Mouse (Mus musculus): ENCODE data around the gene Gm13199. TPM values are rescaled to one million over a fixed set of nuclear protein-coding genes. Genes with fewer than 3 reads are reported as not detected.

Gm13199 gene
- polyA plus RNA-seq (2012; ENCODE audit: insufficient read depth, insufficient read length, low replicate concordance, missing spikeins), result not detected in 2 replicates

DNA sequence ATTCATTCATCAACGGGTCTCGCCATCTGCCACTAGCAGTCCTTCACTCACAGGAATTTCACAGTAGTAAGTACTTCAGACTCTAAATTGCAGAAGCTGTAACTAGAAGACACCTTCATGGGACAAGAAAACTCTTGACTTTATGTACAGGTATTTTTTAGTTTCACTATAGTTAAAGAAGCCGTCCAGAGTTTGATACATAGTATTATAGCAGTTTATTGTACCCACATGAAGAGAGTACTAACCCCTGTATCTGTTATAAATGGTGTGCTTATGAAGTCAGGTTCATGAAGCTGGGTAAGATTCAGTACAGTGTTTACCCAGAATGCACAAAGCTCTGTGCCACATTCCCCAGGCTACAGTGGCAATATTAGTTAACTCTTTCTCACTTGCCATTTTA is at the start of gene Gm13199:
TSS of gene Gm13199 (minus strand) at position 101 of the 400 bp plus-strand sequence.
- no peak for TF ChIP-seq CTCF (IDR thresholded peaks at IDR 0.05; ENCODE audit: insufficient read depth, low read depth, low read length)
- TF ChIP-seq POLR2A (IDR thresholded peaks at IDR 0.05; ENCODE audit: insufficient read depth, low read depth, low read length), result no peak
- Histone ChIP-seq H3K4me3 (ENCODE audit: insufficient read depth, low read depth, low read length) (no peak within 1 kb of the TSS), H3K4me1 (ENCODE audit: control insufficient read depth, insufficient read depth, low read length) (no peaks in the 10 kb centered on the region), H3K27ac (ENCODE audit: insufficient read depth, low read depth, low read length) (no peak within 1 kb of the TSS)
- WGBS, result 95% methylated on average over 3 of the region's 3 CpGs

DNA sequence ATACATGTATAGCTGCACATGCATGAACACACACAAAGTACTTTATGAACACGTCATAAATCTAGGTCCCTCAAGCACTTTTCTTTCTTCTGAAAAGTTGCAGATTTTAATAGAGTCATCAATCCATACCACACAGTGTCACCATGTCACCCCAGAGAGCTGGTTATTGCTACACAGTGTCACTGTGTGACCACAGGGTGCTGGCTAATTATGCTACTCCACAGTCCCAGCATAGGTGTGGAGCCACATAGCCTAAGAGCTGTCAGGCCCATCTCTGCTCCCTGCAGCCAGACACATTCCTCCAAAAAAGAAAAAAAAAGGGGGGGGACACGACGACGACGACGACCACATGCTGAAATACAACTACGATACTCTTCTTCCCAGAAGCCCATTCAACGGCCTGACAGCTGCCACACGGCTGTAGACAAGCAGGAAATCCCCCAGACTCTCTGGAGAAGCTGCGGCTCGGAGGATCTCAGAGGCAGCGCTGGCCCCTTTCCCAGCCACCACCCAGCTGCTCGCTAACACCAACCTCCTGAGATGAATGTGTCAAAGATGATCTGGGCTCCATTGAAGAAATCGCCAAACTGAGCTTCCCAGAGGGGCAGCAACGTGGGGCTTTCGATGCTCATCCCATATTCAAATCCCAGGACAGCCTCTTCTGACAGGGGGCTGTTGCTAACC is 48.7 kb upstream of the Gm13199 start:
- TF ChIP-seq POLR2A (IDR thresholded peaks at IDR 0.05; ENCODE audit: insufficient read depth, low read depth, low read length), result no peak
- no peak for TF ChIP-seq CTCF (IDR thresholded peaks at IDR 0.05; ENCODE audit: insufficient read depth, low read depth, low read length)
- H3K27ac ChIP-seq (ENCODE audit: insufficient read depth, low read depth, low read length), result no peak overlapping the region
- no peaks in the 10 kb centered on the region for H3K4me1 ChIP-seq (ENCODE audit: control insufficient read depth, insufficient read depth, low read length)
- no peak overlapping the region for H3K4me3 ChIP-seq (ENCODE audit: insufficient read depth, low read depth, low read length)
- WGBS, result 65% methylated on average over 16 of the region's 16 CpGs

DNA sequence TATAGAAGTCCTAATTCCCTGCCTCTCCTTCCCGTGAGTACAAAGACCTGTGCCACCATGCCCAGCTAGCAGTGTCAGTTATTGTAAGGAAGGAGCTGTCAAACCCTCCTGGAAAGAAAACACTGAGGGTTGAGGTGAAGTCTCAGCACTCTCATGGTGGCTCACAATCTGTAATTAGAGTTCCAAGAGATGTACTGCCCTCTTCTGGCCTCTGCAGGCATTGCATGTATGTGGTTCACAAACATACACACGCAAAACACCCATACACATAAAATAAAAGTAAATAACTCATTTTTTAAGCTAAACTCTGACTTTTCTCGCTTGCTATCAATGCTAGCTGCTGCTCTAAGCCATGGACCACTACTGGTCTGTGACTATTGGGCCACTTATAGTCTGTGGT is 43.9 kb upstream of the Gm13199 start:
- Histone ChIP-seq H3K4me3 (ENCODE audit: insufficient read depth, low read depth, low read length) (no peak overlapping the region), H3K27ac (ENCODE audit: insufficient read depth, low read depth, low read length) (no peak overlapping the region), H3K4me1 (ENCODE audit: control insufficient read depth, insufficient read depth, low read length) (no peaks in the 10 kb centered on the region)
- TF ChIP-seq POLR2A (IDR thresholded peaks at IDR 0.05; ENCODE audit: insufficient read depth, low read depth, low read length) (no peak), CTCF (IDR thresholded peaks at IDR 0.05; ENCODE audit: insufficient read depth, low read depth, low read length) (no peak)
- WGBS, result 61% methylated on average over 3 of the region's 3 CpGs

DNA sequence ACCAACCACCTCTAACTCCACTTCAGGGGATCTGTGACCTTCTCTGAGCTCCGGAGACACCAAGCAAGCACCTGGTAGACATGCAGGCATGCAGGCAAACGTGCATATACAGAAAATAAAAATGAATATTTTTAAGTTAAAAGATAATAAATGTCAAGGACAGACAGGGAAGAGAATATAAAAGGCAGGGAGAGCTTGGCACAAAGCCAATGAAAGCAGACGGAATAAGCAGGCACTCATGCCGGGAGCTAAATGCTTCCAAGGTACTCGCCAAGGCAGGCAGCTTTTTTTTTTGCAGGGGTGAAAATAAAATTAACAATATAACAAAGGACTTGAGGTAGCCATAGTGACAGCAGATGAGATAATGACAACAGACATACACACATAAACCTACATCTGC is 43.4 kb upstream of the Gm13199 start:
- Histone ChIP-seq H3K4me3 (ENCODE audit: insufficient read depth, low read depth, low read length) (no peak overlapping the region), H3K4me1 (ENCODE audit: control insufficient read depth, insufficient read depth, low read length) (no peaks in the 10 kb centered on the region), H3K27ac (ENCODE audit: insufficient read depth, low read depth, low read length) (no peak overlapping the region)
- 51% methylated on average over 5 of the region's 5 CpGs for WGBS
- TF ChIP-seq POLR2A (IDR thresholded peaks at IDR 0.05; ENCODE audit: insufficient read depth, low read depth, low read length) (no peak), CTCF (IDR thresholded peaks at IDR 0.05; ENCODE audit: insufficient read depth, low read depth, low read length) (no peak)

DNA sequence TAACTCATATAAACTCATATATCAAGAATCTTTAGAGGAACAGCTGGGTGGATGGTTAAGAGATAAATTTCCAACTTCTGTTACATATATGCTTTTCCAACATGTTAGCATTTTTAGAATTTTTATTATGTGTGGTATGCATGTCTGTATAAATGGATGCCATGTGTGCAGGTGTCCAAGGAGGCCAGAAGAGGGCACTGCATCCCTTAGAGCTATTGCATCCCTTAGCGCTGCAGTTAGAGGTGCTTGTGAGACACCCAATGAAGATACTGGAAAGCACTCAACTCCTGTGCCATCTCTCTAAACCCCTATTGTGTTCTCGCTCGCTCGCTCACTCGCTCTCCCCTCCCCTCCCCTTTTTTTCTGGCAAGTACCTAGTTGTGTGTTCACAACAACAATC is 37.4 kb upstream of the Gm13199 start:
- H3K4me3 ChIP-seq (ENCODE audit: insufficient read depth, low read depth, low read length), result no peak overlapping the region
- no peaks in the 10 kb centered on the region for H3K4me1 ChIP-seq (ENCODE audit: control insufficient read depth, insufficient read depth, low read length)
- WGBS, result 54% methylated on average over 5 of the region's 5 CpGs
- no peak overlapping the region for H3K27ac ChIP-seq (ENCODE audit: insufficient read depth, low read depth, low read length)
- TF ChIP-seq POLR2A (IDR thresholded peaks at IDR 0.05; ENCODE audit: insufficient read depth, low read depth, low read length) (no peak), CTCF (IDR thresholded peaks at IDR 0.05; ENCODE audit: insufficient read depth, low read depth, low read length) (no peak)

DNA sequence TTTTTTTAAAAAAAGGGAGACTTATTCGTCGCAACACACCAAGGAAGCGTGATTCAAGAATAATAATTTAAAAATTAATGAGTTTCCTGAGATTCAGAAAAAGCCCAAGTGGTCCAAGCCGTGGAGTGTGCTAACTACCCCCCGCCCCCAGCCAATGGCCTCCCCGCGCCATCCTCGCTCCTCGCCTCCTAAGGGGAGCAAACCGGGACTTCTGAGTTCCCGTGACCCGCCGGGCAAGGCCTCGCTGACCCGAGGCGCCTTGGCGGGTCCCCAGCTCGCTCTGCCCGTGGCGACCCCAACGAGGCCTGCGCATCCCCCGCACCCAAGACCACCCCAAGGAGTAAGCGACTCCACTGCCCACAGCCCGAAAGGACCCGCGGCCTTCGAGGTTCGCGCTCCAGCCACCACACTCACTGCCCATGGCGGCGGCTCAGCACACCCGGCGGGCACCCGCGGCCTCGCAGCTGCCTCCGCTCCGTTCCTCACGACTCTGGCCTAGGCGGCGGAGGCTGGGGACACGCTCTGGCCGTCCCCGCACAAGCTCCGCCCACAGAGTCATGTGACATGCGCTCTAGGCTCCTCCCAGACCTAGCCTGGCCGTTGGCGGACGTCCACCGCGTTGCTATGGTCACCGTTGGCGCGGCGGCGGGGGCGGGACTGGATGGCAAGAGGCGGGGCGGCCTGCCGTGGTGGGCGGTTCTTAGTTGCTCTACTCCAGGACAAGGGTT is 32.3 kb upstream of the Gm13199 start, which contains the start of gene Sec61a2:
TSS of gene Sec61a2 (minus strand) at position 590 of the 728 bp plus-strand sequence.
- Histone ChIP-seq H3K4me3 (ENCODE audit: insufficient read depth, low read depth, low read length) (peak within 1 kb of the TSS; percentile 100), H3K27ac (ENCODE audit: insufficient read depth, low read depth, low read length) (peak within 1 kb of the TSS; percentile 71), H3K4me1 (ENCODE audit: control insufficient read depth, insufficient read depth, low read length) (peaks cover 2% of the 10 kb centered on the region)
- under 1% methylated on average over 62 of the region's 62 CpGs for whole genome bisulfite sequencing
- TF ChIP-seq CTCF (IDR thresholded peaks at IDR 0.05; ENCODE audit: insufficient read depth, low read depth, low read length) (0 out of 2 replicates have a peak, but pooled peaks have one; percentile 13), POLR2A (IDR thresholded peaks at IDR 0.05; ENCODE audit: insufficient read depth, low read depth, low read length) (peak; percentile 93)

DNA sequence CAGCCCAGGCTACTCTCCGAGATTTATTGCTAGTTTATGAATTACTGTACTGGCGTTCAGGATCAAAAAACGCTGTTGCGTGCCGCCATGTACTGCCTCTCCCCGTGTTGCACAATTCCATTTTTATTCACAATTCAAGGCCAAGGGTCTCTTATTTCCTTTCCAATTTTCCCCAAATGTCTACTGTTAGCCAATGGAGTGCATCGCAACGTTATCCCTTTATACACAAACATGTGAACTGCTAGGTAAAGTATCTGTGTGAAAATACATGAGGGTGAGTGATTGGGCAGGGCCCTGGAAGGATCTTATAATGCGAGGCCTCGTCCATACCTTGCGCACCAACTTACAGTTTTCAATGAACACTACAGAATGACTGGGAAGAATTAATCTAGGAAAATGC is 31.6 kb upstream of the Gm13199 start:
- Histone ChIP-seq H3K27ac (ENCODE audit: insufficient read depth, low read depth, low read length) (no peak overlapping the region), H3K4me1 (ENCODE audit: control insufficient read depth, insufficient read depth, low read length) (peaks cover 2% of the 10 kb centered on the region), H3K4me3 (ENCODE audit: insufficient read depth, low read depth, low read length) (peak overlapping the region; percentile 22)
- WGBS, result 26% methylated on average over 11 of the region's 11 CpGs
- TF ChIP-seq CTCF (IDR thresholded peaks at IDR 0.05; ENCODE audit: insufficient read depth, low read depth, low read length) (no peak), POLR2A (IDR thresholded peaks at IDR 0.05; ENCODE audit: insufficient read depth, low read depth, low read length) (no peak)

DNA sequence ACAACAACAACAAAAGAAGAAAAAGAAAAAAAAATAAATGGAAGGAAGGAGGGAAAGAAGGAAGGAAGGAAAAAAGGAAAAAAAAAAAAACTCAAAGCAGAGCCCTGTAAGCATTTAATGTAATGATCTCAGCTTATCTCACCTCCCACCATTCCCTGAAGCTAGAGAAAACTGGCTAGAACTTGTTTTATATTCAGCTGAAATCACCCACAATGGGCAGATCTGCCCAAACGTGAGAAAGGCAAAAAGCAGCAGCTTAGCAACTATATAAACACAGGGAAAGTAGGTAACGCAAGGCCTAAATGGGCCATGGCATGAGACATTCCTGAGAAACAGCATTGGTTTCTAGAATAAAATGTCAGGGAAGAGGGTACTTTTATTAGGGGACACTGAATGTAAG is 26.7 kb upstream of the Gm13199 start:
- no peak for TF ChIP-seq POLR2A (IDR thresholded peaks at IDR 0.05; ENCODE audit: insufficient read depth, low read depth, low read length)
- TF ChIP-seq CTCF (IDR thresholded peaks at IDR 0.05; ENCODE audit: insufficient read depth, low read depth, low read length), result no peak
- Histone ChIP-seq H3K4me3 (ENCODE audit: insufficient read depth, low read depth, low read length) (no peak overlapping the region), H3K27ac (ENCODE audit: insufficient read depth, low read depth, low read length) (no peak overlapping the region), H3K4me1 (ENCODE audit: control insufficient read depth, insufficient read depth, low read length) (peaks cover 4% of the 10 kb centered on the region)
- WGBS, result 42% methylated on average over 2 of the region's 2 CpGs

DNA sequence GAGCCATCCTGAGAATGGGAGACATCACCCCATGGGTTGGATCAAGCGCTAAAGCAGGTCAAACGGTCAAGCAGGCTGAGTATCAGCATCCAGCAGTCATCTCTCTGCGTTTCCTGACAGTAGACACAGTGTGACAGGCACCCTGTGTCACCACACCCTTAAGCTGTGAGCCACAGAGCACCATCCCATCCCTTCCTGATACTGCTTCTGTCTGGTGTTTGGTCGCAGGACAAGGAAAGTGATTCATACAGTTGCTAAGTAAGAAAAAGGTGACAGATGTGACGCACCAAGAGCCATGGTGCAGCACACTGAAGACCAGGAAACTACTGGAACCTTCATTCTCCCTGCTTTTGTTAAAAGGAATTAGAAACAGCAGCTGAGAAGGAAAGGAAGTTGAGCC is 26.1 kb upstream of the Gm13199 start:
- Histone ChIP-seq H3K4me1 (ENCODE audit: control insufficient read depth, insufficient read depth, low read length) (peaks cover 4% of the 10 kb centered on the region), H3K4me3 (ENCODE audit: insufficient read depth, low read depth, low read length) (no peak overlapping the region), H3K27ac (ENCODE audit: insufficient read depth, low read depth, low read length) (no peak overlapping the region)
- WGBS, result 80% methylated on average over 5 of the region's 5 CpGs
- TF ChIP-seq CTCF (IDR thresholded peaks at IDR 0.05; ENCODE audit: insufficient read depth, low read depth, low read length), result no peak
- no peak for TF ChIP-seq POLR2A (IDR thresholded peaks at IDR 0.05; ENCODE audit: insufficient read depth, low read depth, low read length)
